9 mouse cellular contexts compared by ENCODE assay signal in genomic region chr2:94002331-94002730, GRCm38 (mm10). TPM values are rescaled to one million over a fixed set of nuclear protein-coding genes. Genes with fewer than 3 reads are reported as not detected.
DNase-seq lines count a peak whose midpoint lies in the region; ATAC-seq and TF ChIP-seq lines count a peak whose summit lies in the region.
"Had no signal": no experiment of that assay in that cellular context is flagged by ENCODE, and none has a peak within 500 bp of the region (broad histone marks: within the 10 kb centered on the region; RNA-seq: fewer than 3 reads in every experiment).

No protein-coding gene starts in this region.

- no peak overlapping the region for H3K9ac ChIP-seq in MEL (ENCODE audit: control insufficient read depth, low read depth, low read length, poor library complexity, severe bottlenecking)
- H3K9ac ChIP-seq in forebrain, embryonic 15.5 days (replicated peaks), result no peak overlapping the region
- H3K9ac ChIP-seq in lung, embryonic 15.5 days, result no peak overlapping the region
- H3K9ac ChIP-seq: limb, embryonic 12.5 days had no signal

- peak; percentile 78 to 98 (median 81) for TF ChIP-seq CTCF in MEL (IDR thresholded peaks at IDR 0.05 in 2 of 3, conservative IDR thresholded peaks at IDR 0.05 in 1 of 3; ENCODE audit: control insufficient read depth in 1 of 3, insufficient read depth in 1 of 3, low read depth in 2 of 3, low read length in 3 of 3, poor library complexity in 1 of 3, severe bottlenecking in 1 of 3)
- TF ChIP-seq CTCF in thymus, adult 2 months (IDR thresholded peaks at IDR 0.05; ENCODE audit: borderline replicate concordance, control insufficient read depth, extremely low read depth, insufficient read depth, low read length, poor library complexity), result no peak

- H3K9me3 ChIP-seq in MEL (replicated peaks; ENCODE audit: insufficient read depth, low read length), result no peaks in the 10 kb centered on the region
- no peaks in the 10 kb centered on the region for H3K9me3 ChIP-seq in forebrain, embryonic 15.5 days
- H3K9me3 ChIP-seq in lung, embryonic 15.5 days, result no peaks in the 10 kb centered on the region
- H3K9me3 ChIP-seq: limb, embryonic 12.5 days had no signal

- TF ChIP-seq POLR2A in MEL (IDR thresholded peaks at IDR 0.05; ENCODE audit: control insufficient read depth in 1 of 2, insufficient read depth in 1 of 2, low read depth in 1 of 2, low read length in 2 of 2, poor library complexity in 1 of 2), result no peak
- TF ChIP-seq POLR2A in thymus, adult 2 months (IDR thresholded peaks at IDR 0.05; ENCODE audit: control insufficient read depth, extremely low read depth, insufficient read depth, low read length, poor library complexity), result no peak

- 1% methylated on average over 2 of the region's 2 CpGs for WGBS in forebrain, embryonic 15.5 days
- 3% methylated on average over 2 of the region's 2 CpGs for WGBS in lung, embryonic 15.5 days
- WGBS in thymus, adult 2 months, result 5% methylated on average over 2 of the region's 2 CpGs

- H3K27ac ChIP-seq in MEL (ENCODE audit: control insufficient read depth, low read depth, low read length), result no peak overlapping the region
- H3K27ac ChIP-seq in forebrain, embryonic 15.5 days (replicated peaks), result no peak overlapping the region
- no peak overlapping the region for H3K27ac ChIP-seq in lung, embryonic 15.5 days
- no peak overlapping the region for H3K27ac ChIP-seq in thymus, adult 2 months (ENCODE audit: control insufficient read depth, insufficient read depth, low read length)
- H3K27ac ChIP-seq: limb, embryonic 12.5 days had no signal

- H3K27me3 ChIP-seq in MEL (ENCODE audit: control insufficient read depth in 1 of 2, insufficient read depth in 2 of 2, low read length in 2 of 2), result peaks cover 7 to 11% of the 10 kb centered on the region in 2 experiments
- H3K27me3 ChIP-seq in forebrain, embryonic 15.5 days, result no peaks in the 10 kb centered on the region
- H3K27me3 ChIP-seq in lung, embryonic 15.5 days, result no peaks in the 10 kb centered on the region
- H3K27me3 ChIP-seq in thymus, adult 2 months (ENCODE audit: control insufficient read depth, insufficient read depth, low read length), result no peaks in the 10 kb centered on the region
- H3K27me3 ChIP-seq: limb, embryonic 12.5 days had no signal

- no peaks in the 10 kb centered on the region for H3K36me3 ChIP-seq in MEL (ENCODE audit: control insufficient read depth in 1 of 2, insufficient read depth in 2 of 2, low read length in 2 of 2)
- H3K36me3 ChIP-seq in forebrain, embryonic 15.5 days, result peaks cover 81% of the 10 kb centered on the region
- H3K36me3 ChIP-seq in lung, embryonic 15.5 days, result peaks cover 72% of the 10 kb centered on the region
- peaks cover 33% of the 10 kb centered on the region for H3K36me3 ChIP-seq in thymus, adult 2 months (ENCODE audit: control insufficient read depth, insufficient read depth, low read length)

- ATAC-seq in cerebellum, adult (ENCODE audit: insufficient number of reproducible peaks, low FRiP score, low TSS enrichment), result peak; percentile 58; the same call in 1 of the 2 replicates
- ATAC-seq in forebrain, embryonic 15.5 days (replicated peaks), result peak; percentile 91
- peak; percentile 75 to 78; a peak in 3 of 4 replicates for ATAC-seq in hematopoietic stem cell, adult 5-6 weeks (replicated peaks in 1 of 2; ENCODE audit: insufficient read depth in 1 of 2, low FRiP score in 2 of 2, low TSS enrichment in 1 of 2, low read depth in 1 of 2, poor library complexity in 2 of 2, severe bottlenecking in 2 of 2)
- peak; percentile 52; the same call in 1 of the 2 replicates for ATAC-seq in lung, embryonic 15.5 days (ENCODE audit: borderline replicate concordance, extremely low read depth, low FRiP score, low TSS enrichment)

- no peak overlapping the region for H3K4me2 ChIP-seq in forebrain, embryonic 15.5 days (replicated peaks)
- no peak overlapping the region for H3K4me2 ChIP-seq in lung, embryonic 15.5 days
- H3K4me2 ChIP-seq: limb, embryonic 12.5 days had no signal

- peak; percentile 62 for TF ChIP-seq RAD21 in MEL (IDR thresholded peaks at IDR 0.05; ENCODE audit: low read depth, low read length)

- H3K79me2 ChIP-seq in MEL (ENCODE audit: control insufficient read depth, insufficient read depth, low read length, poor library complexity), result no peaks in the 10 kb centered on the region

- peak; percentile 72 for DNase-seq in MEL (ENCODE audit: low read depth, low spot score)
- DNase-seq in layer of hippocampus, adult 18-20 months (ENCODE audit: low spot score in 2 of 2), result peak; percentile 80 to 97
- DNase-seq in ovary, postnatal 10 days (ENCODE audit: low spot score), result peak; percentile 90
- DNase-seq in thymus, adult 2 months, result peak; percentile 78

- no peak overlapping the region for H3K4me3 ChIP-seq in MEL (ENCODE audit: control insufficient read depth in 1 of 2, insufficient read depth in 1 of 2, low read depth in 2 of 2, low read length in 2 of 2)
- no peak overlapping the region for H3K4me3 ChIP-seq in forebrain, embryonic 15.5 days
- no peak overlapping the region for H3K4me3 ChIP-seq in lung, embryonic 15.5 days
- no peak overlapping the region for H3K4me3 ChIP-seq in thymus, adult 2 months (ENCODE audit: control insufficient read depth, insufficient read depth, low read length)
- H3K4me3 ChIP-seq: limb, embryonic 12.5 days had no signal

- H3K4me1 ChIP-seq in MEL (ENCODE audit: control insufficient read depth in 1 of 2, insufficient read depth in 2 of 2, low read length in 2 of 2), result no peaks in the 10 kb centered on the region; a peak in 1 of 4 replicates
- H3K4me1 ChIP-seq in forebrain, embryonic 15.5 days, result 0 out of 2 replicates have a peak, but pooled peaks cover 4% of the 10 kb centered on the region
- no peaks in the 10 kb centered on the region; the same call in 1 of the 2 replicates for H3K4me1 ChIP-seq in lung, embryonic 15.5 days
- H3K4me1 ChIP-seq in thymus, adult 2 months (replicated peaks; ENCODE audit: control insufficient read depth, insufficient read depth, low read length), result no peaks in the 10 kb centered on the region
- H3K4me1 ChIP-seq: limb, embryonic 12.5 days had no signal

- TF ChIP-seq EP300 in MEL (IDR thresholded peaks at IDR 0.05; ENCODE audit: low read depth in 1 of 2, low read length in 2 of 2), result no peak

TF ChIP-seq in MEL, 35 proteins besides CTCF, POLR2A, EP300 and RAD21:
- no peak for TF ChIP-seq USF2 (IDR thresholded peaks at IDR 0.05; ENCODE audit: borderline replicate concordance in 1 of 2, insufficient read depth in 1 of 2, low read depth in 1 of 2, low read length in 2 of 2)
- TF ChIP-seq SMC3 (IDR thresholded peaks at IDR 0.05; ENCODE audit: low read depth, low read length), result peak; percentile 76

RNA-seq across cellular contexts. Expression of gene Gm27027, which starts 6.2 kb away (rescaled TPM):
- total RNA-seq in MEL (2012; rRNA removed), result not detected in 2 replicates
- polyA plus RNA-seq in MEL (2012; ENCODE audit: insufficient read depth in 1 of 2, insufficient read length in 2 of 2, low read depth in 1 of 2, low replicate concordance in 2 of 2, missing spikeins in 1 of 2), result not detected
- polyA plus RNA-seq in forebrain, embryonic 15.5 days (2015; fragmentation: Nextera tagmentation; extraction: Ambion mirVana), result not detected in 2 replicates
- total RNA-seq in hematopoietic stem cell, adult 5-6 weeks (2017), result not detected in 2 replicates
- total RNA-seq in layer of hippocampus, adult 18-20 months (2021), result not detected
- polyA plus RNA-seq in lung, embryonic 15.5 days (2015; fragmentation: Nextera tagmentation; extraction: Ambion mirVana), result not detected in 2 replicates
- not detected in 2 replicates for polyA plus RNA-seq in thymus, adult 2 months (2012; rRNA removed)
- polyA plus RNA-seq: limb, embryonic 12.5 days had no signal

RNA-seq across cellular contexts. Expression of gene Alkbh3, which starts 8.3 kb away (rescaled TPM):
- total RNA-seq in MEL (2012; rRNA removed), result not detected in 2 replicates
- polyA plus RNA-seq in MEL (2012; ENCODE audit: insufficient read depth in 1 of 2, insufficient read length in 2 of 2, low read depth in 1 of 2, low replicate concordance in 2 of 2, missing spikeins in 1 of 2), result not detected
- polyA plus RNA-seq in forebrain, embryonic 15.5 days (2015; fragmentation: Nextera tagmentation; extraction: Ambion mirVana), result 54.9 and 58.1 TPM in 2 replicates
- total RNA-seq in hematopoietic stem cell, adult 5-6 weeks (2017), result 29.3 and 39.2 TPM in 2 replicates
- total RNA-seq in layer of hippocampus, adult 18-20 months (2021), result 10 to 100 TPM; 21.0 to 22.4 TPM
- 68.4 and 73.0 TPM in 2 replicates for polyA plus RNA-seq in lung, embryonic 15.5 days (2015; fragmentation: Nextera tagmentation; extraction: Ambion mirVana)
- 44.5 and 54.3 TPM in 2 replicates for polyA plus RNA-seq in thymus, adult 2 months (2012; rRNA removed)

RNA-seq across cellular contexts. Expression of gene Gm13889, which starts 45.3 kb away (rescaled TPM):
- total RNA-seq in MEL (2012; rRNA removed), result not detected in 2 replicates
- not detected for polyA plus RNA-seq in MEL (2012; ENCODE audit: insufficient read depth in 1 of 2, insufficient read length in 2 of 2, low read depth in 1 of 2, low replicate concordance in 2 of 2, missing spikeins in 1 of 2)
- 24.2 and 26.7 TPM in 2 replicates for polyA plus RNA-seq in forebrain, embryonic 15.5 days (2015; fragmentation: Nextera tagmentation; extraction: Ambion mirVana)
- total RNA-seq in hematopoietic stem cell, adult 5-6 weeks (2017), result not detected in 2 replicates
- 10 to 100 TPM; 54.8 to 57.3 TPM for total RNA-seq in layer of hippocampus, adult 18-20 months (2021)
- polyA plus RNA-seq in lung, embryonic 15.5 days (2015; fragmentation: Nextera tagmentation; extraction: Ambion mirVana), result 32.1 and 32.4 TPM in 2 replicates
- polyA plus RNA-seq in thymus, adult 2 months (2012; rRNA removed), result 7.4 and 8.6 TPM in 2 replicates

Comparison
In these comparisons a context has a peak if more than half of its experiments do, and no peak if none do; other contexts are left out.
1. RNA of gene Alkbh3, which starts 8.3 kb away (polyA plus RNA-seq): 68.4 to 73.0 TPM in lung, embryonic 15.5 days, 54.9 to 58.1 TPM in forebrain, embryonic 15.5 days and 44.5 to 54.3 TPM in thymus, adult 2 months; not detected in MEL; every median in the first group is over 10 times any median in the second.
2. Peak in every context shown above with its lines, with median percentiles within 50 percentile points of each other: DNase-seq and ATAC-seq.